Mouse (Mus musculus) brain, embryonic 14.5 days (tissue): ENCODE data around the gene Rab22a. TPM values are rescaled to one million over a fixed set of nuclear protein-coding genes. Genes with fewer than 3 reads are reported as not detected.

Experiments
- DNase-seq: peaks from one replicate; pipeline ENCODE4 v3.0.0-alpha.2; 2011; ENCODE audit warnings: low read depth
- CTCF ChIP-seq: fragments of 200-500 bp; IDR thresholded peaks from 2 replicates; pipeline ENCODE4 v1.5.1; 2012; ENCODE audit warnings: inconsistent platforms, mild to moderate bottlenecking, moderate library complexity, borderline replicate concordance; ENCODE audit not compliant: insufficient read depth, insufficient read length; ENCODE audit errors: extremely low read depth
- POLR2A ChIP-seq: fragments of 200-500 bp; IDR thresholded peaks from 2 replicates; pipeline ENCODE4 v1.6.1; 2012; ENCODE audit warnings: mild to moderate bottlenecking, inconsistent platforms, borderline replicate concordance; ENCODE audit not compliant: poor library complexity, insufficient read depth, insufficient read length, severe bottlenecking; ENCODE audit errors: extremely low read depth
- polyA plus RNA-seq: library from polyadenylated mRNA; depleted of rRNA; stranded (reverse); fragments of >200 nt; gene quantifications from 2 replicates; pipeline ENCODE4 v1.2.3, GENCODE M21; 2012

The Rab22a gene
- polyA plus RNA-seq, 1 experiment = 17.0 TPM

DNA sequence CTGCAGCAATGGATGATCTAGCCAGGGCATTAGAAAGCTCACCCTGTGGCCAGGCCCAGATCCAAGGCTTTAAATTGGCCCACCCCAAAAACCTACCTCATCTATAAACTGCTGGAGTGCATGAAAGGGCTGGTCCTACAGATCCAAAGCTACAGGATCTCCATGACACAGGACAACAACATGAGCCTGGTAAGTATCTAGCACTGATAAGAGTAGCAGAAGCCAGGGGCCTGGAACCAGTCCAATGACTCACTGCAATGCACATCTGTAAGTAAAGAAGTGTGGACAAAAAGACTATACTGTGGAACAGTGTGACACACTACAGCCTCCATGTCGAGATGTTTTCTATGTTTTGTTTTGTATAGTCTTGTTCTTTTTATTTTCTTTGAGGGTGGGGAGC, 13.9 kb downstream of the Rab22a start:
- no peak for DNase-seq
- TF ChIP-seq POLR2A = no peak
- TF ChIP-seq CTCF = no peak

DNA sequence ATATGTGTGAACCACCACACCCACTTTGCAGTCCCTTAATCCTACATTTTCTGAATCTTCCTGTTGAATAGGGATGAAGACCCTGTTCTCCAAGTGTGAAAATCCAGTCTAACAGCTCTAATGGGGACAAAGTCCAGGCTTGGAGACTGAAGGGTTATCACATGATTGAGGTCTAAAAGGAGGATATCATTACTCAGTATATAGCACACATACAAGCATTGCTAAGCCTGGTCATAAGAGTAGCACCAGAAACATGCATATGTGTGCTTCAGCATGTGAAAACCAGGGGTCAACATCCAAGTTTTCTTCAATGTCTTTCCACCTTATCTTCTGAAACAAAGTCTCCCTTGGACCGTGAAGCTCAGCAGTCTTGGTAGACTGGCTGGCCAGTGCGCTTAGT, 19.0 kb downstream of the Rab22a start:
- TF ChIP-seq POLR2A (no peak), CTCF (no peak)
- no peak for DNase-seq

DNA sequence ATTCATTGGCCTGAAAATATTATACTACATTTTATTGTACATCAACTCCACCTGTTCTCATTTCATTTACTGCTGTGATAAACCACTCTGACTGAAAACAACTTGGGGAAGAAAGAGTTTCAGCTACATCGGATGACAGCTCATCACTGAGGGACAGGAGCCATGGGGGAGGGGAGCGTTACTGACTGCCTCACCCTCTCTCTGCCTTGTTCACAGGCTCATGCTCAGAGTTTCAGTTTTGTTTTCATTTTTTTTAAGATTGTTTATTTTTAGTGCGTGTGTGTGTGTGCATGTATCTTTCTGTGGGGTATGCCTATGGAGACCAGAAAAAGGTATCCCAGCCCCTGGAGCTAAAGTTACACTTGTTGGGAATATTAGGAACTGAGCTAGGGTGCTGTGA, 19.7 kb downstream of the Rab22a start:
- no peak for DNase-seq

DNA sequence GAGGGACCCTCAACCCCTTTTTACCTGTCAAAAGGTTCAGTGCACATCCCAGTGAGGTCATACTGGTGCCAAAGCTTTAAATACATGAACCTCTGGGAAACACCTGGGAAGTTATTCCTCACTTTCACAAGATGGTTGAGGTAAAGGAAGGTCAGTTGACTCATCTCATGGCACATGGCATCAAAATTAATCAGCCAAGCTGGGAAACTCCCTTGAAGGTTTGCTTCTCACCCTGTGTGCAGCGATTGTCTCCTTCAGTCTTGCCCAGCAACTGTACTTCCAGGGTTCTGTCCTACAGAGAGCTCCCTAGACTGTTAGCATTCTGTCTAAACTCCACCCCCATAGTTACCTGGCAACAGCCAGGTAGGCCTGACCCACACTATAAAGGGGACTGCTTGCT, 20.6 kb downstream of the Rab22a start:
- no peak for DNase-seq

More for the DNA sequence above, 19.7 kb downstream of the Rab22a start:
- TF ChIP-seq POLR2A (no peak), CTCF (no peak)

DNA sequence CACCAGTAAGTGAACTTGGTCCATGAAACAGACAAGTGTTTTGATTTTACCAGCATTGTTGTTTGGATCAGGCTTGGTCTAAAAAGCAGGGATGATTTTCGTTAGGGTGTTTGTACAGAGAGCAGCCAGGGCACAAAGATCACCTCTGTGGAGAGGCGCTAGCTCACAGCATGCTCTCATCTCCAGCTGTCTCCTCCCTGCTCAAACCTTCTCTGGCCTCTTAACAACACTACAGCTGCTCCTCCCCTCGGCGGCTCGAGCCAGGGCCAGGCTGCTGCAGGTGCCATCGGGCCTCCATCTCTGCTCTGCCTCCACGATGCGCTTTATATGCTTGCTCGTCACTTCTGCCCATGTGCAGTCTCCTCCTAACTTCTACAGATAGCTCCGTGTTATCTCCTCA, 23.2 kb downstream of the Rab22a start:
- no peak for DNase-seq

More for the DNA sequence above, 20.6 kb downstream of the Rab22a start:
- TF ChIP-seq CTCF = no peak
- TF ChIP-seq POLR2A = no peak

DNA sequence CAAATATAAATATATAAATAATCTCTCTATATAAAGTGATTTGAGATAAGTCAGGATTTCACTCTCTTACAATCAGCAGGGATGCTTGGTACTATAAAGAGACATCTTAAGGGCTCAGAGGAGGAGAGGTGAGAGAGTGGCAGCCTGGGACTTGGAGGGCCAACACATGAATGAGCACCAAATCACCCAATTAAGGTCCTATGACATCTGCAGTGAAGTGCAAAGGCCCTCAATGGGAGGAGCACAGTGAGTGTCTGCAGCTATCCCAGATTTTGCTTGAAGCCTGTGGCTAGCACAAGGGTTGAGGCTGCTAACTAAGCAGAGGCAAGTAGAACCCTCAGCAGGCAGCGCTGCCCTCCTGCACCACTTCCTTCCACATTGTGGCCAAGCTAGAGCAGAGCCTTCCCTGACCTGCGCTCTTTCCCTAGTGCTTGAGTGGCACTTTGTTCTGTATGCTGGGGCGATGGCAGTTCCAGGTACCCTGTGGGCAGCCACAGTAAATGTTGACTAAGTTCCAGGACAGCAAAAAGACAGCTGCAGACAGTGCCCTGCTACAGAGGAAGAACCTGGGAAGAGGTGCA, 26.3 kb downstream of the Rab22a start:
- no peak for DNase-seq
- TF ChIP-seq POLR2A (no peak), CTCF (no peak)

More for the DNA sequence above, 23.2 kb downstream of the Rab22a start:
- TF ChIP-seq POLR2A = no peak
- TF ChIP-seq CTCF = no peak

DNA sequence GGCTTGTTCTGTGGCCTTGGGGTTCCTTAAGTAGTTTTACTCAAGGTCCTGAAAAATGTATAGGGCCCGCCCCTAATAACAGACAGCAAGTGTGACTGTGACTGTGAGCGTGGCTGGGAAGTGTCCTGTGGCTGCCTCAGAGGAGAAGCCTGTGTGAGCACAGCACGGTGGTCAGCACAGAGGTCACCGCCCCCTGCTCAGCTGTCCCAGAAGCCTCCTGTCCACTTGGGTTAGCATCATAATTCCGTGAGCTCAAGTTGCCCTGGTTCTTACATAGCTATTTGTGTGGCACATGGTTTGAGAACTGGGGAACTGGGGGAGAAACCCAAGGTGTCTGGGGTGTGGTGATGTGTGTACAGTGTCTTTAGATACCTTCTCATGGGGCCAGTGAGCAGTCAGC, 27.8 kb downstream of the Rab22a start:
- DNase-seq = no peak
- no peak for TF ChIP-seq POLR2A
- no peak for TF ChIP-seq CTCF

DNA sequence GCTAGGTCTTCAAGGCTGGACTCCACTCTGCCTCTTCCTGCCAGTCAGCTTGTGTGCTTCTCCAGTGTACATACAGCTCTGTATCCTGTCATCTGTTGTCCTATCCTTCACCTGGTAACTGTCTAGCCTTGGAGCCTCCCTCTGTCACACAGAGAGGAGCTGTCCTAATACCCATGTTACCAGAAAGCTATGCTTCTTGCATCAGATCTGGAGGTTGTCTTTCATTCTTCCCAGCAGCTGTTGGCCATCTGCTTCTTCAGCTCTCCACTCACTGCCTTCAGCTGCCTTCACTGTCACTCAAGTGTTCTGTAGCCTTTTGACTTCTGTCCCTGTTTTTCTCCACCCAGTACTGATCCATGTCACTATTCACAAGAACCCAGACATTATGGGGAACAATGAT, 30.3 kb downstream of the Rab22a start:
- no peak for DNase-seq
- TF ChIP-seq POLR2A = no peak
- no peak for TF ChIP-seq CTCF

DNA sequence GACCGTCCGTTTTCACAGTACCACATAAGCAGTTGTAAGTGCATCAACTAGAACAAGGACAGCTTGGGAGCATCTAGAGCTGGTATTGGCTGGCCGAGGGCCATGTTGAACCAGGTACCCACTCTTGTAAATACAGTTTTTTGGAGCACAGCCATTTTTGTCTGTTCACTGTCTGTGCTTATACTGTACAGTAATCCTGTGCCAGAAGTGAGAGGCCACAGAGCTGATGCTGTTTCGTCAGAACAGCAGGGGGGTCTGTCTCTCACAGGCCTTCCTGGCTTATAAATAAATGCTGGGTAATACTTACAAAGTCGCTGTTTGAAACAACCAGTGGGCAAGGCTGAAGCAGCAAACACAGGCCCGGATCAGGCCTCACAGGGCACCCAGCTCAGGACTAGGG, 32.2 kb downstream of the Rab22a start:
- no peak for DNase-seq
- no peak for TF ChIP-seq CTCF
- no peak for TF ChIP-seq POLR2A

DNA sequence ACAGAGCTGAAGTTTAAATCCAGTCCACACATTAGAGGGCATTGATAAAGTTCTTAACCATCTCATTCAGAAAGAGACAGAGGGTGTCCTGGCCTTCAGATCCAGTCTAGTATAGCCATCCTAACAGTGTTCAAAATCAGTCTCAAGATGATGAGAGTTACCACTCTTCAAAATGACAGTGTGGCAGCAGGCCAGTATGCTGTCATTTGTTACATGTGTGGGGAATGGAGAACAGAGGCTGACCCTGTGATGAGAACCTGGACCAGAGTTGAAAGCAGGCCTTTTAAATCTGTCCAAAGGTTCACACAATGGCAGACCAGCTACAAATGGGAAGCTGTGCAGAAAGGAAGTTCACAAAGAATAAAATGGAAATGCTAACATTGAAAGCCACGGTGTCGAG, 33.1 kb downstream of the Rab22a start:
- no peak for DNase-seq
- TF ChIP-seq POLR2A (no peak), CTCF (no peak)

DNA sequence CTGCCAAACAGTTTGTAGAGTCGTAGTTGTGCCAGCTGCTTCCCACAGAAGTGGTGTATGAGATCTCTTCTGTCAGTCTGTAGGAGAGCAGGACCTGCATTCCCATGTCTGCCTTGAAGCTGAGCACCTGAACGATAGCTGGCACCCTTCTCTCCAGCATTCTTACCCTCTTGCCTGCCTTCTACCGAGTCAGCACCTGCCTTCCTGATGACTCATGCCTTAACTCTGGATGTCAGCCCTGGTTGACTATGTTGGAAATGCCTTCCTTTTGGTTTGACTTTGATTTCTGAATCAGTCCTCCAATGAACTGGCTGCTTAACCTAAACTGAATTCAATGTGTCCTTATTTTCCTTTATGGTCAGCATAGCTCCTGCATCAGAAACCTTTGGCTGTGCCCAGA, 39.3 kb downstream of the Rab22a start:
- DNase-seq = no peak
- TF ChIP-seq CTCF (no peak), POLR2A (no peak)

DNA sequence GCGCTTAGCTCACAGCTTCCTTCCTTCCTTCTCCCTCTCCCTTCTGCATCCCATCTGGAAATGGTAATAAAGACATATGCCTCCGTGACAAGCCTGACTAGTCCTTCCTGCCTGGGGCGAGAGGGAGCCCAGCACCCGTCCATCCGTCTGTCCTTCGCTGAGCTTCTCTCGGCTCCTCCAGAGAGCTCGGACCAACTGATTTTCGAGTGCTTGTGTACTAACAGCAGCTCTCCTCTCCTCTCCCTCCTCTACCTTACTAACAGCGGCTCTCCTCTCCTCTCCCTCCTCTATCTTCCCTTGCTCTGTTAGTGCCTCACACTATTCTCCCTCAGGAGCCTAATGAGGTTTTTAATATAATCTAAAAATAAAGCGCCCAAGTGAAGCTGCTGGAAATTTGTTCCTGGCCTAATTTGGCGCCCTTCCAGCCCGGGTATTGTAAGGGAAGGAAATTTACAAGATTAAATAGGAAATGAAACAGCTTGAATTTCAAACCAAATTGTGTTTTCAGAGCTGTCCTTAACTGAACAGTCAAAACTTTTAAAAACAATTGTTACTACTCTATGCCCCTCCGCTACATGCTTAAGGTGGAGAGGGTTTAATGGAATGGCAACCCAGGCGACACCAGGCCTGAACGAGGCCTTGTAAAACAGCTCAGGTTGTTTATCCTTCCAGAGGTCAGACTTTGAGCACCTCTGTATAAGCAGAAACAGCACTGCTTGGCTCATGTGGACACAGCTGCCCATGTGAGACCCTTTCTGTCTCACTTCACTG, 42.7 kb downstream of the Rab22a start:
- DNase-seq = peak; percentile 39
- TF ChIP-seq CTCF (no peak), POLR2A (no peak)
